23 mouse cellular contexts compared by ENCODE assay signal in genomic region chr10:111214084-111214483, GRCm38 (mm10). TPM values are rescaled to one million over a fixed set of nuclear protein-coding genes. Genes with fewer than 3 reads are reported as not detected.
DNase-seq lines count a peak whose midpoint lies in the region; ATAC-seq and TF ChIP-seq lines count a peak whose summit lies in the region.
"Had no signal": no experiment of that assay in that cellular context is flagged by ENCODE, and none has a peak within 500 bp of the region (broad histone marks: within the 10 kb centered on the region; RNA-seq: fewer than 3 reads in every experiment).

No protein-coding gene starts in this region.

- H3K27ac ChIP-seq in lung, embryonic 14.5 days (ENCODE audit: low read depth), result no peak overlapping the region
- no peak overlapping the region for H3K27ac ChIP-seq in midbrain, embryonic 11.5 days (ENCODE audit: low read depth, low read length)
- H3K27ac ChIP-seq in midbrain, embryonic 15.5 days, result no peak overlapping the region
- no peak overlapping the region for H3K27ac ChIP-seq in cerebellum, adult 2 months (ENCODE audit: insufficient read depth, low read length)
- H3K27ac ChIP-seq: embryonic facial prominence, embryonic 13.5 days; forebrain, embryonic 12.5 days; heart, adult 2 months; heart, embryonic 15.5 days; hindbrain, embryonic 14.5 days had no signal

- ATAC-seq in lung, embryonic 14.5 days (ENCODE audit: insufficient read depth), result no peak
- ATAC-seq in midbrain, embryonic 11.5 days (ENCODE audit: low FRiP score), result no peak
- no peak for ATAC-seq in midbrain, embryonic 15.5 days (replicated peaks)
- ATAC-seq in megakaryocyte, adult 5-6 weeks (ENCODE audit: poor library complexity, severe bottlenecking), result peak; percentile 25; the same call in 1 of the 2 replicates
- ATAC-seq: forebrain, embryonic 16.5 days; Patski had no signal

- H3K4me1 ChIP-seq in lung, embryonic 14.5 days (ENCODE audit: insufficient read depth), result no peaks in the 10 kb centered on the region
- no peaks in the 10 kb centered on the region for H3K4me1 ChIP-seq in midbrain, embryonic 11.5 days (ENCODE audit: control insufficient read depth, insufficient read depth, low read length)
- H3K4me1 ChIP-seq in midbrain, embryonic 15.5 days, result no peaks in the 10 kb centered on the region
- H3K4me1 ChIP-seq in cerebellum, adult 2 months (ENCODE audit: control insufficient read depth, insufficient read depth, low read length), result peaks cover 3% of the 10 kb centered on the region; the same call in 1 of the 2 replicates
- H3K4me1 ChIP-seq: embryonic facial prominence, embryonic 13.5 days; forebrain, embryonic 12.5 days had no signal

- H3K36me3 ChIP-seq in lung, embryonic 14.5 days (ENCODE audit: insufficient read depth), result no peaks in the 10 kb centered on the region
- H3K36me3 ChIP-seq in midbrain, embryonic 11.5 days (ENCODE audit: control insufficient read depth, insufficient read depth, low read length), result no peaks in the 10 kb centered on the region
- H3K36me3 ChIP-seq in midbrain, embryonic 15.5 days (replicated peaks), result no peaks in the 10 kb centered on the region
- H3K36me3 ChIP-seq: embryonic facial prominence, embryonic 13.5 days; forebrain, embryonic 12.5 days; heart, embryonic 15.5 days had no signal

- no peak overlapping the region for H3K9ac ChIP-seq in lung, embryonic 14.5 days
- H3K9ac ChIP-seq in midbrain, embryonic 11.5 days (ENCODE audit: low read length), result no peak overlapping the region
- no peak overlapping the region for H3K9ac ChIP-seq in midbrain, embryonic 15.5 days
- H3K9ac ChIP-seq: embryonic facial prominence, embryonic 13.5 days; forebrain, embryonic 12.5 days; heart, embryonic 15.5 days; hindbrain, embryonic 14.5 days had no signal

- no peaks in the 10 kb centered on the region for H3K27me3 ChIP-seq in lung, embryonic 14.5 days (ENCODE audit: insufficient read depth, low read length)
- no peaks in the 10 kb centered on the region for H3K27me3 ChIP-seq in midbrain, embryonic 11.5 days (ENCODE audit: control insufficient read depth, insufficient read depth, low read length)
- H3K27me3 ChIP-seq in midbrain, embryonic 15.5 days (replicated peaks), result no peaks in the 10 kb centered on the region
- no peaks in the 10 kb centered on the region for H3K27me3 ChIP-seq in cerebellum, adult 2 months (ENCODE audit: control insufficient read depth, insufficient read depth, low read length)
- H3K27me3 ChIP-seq: CH12.LX; embryonic facial prominence, embryonic 13.5 days; forebrain, embryonic 12.5 days; heart, embryonic 15.5 days; Patski had no signal

- no peak for TF ChIP-seq CTCF in lung, embryonic 14.5 days (IDR thresholded peaks at IDR 0.05; ENCODE audit: low read depth)
- TF ChIP-seq CTCF in cerebellum, adult 2 months (IDR thresholded peaks at IDR 0.05; ENCODE audit: borderline replicate concordance, insufficient read depth, low read depth, low read length), result no peak

- no peaks in the 10 kb centered on the region for H3K9me3 ChIP-seq in lung, embryonic 14.5 days (ENCODE audit: low read depth, low read length)
- no peaks in the 10 kb centered on the region for H3K9me3 ChIP-seq in midbrain, embryonic 11.5 days (ENCODE audit: control insufficient read depth, low read length)
- no peaks in the 10 kb centered on the region for H3K9me3 ChIP-seq in midbrain, embryonic 15.5 days
- H3K9me3 ChIP-seq: embryonic facial prominence, embryonic 13.5 days; forebrain, embryonic 12.5 days; heart, embryonic 15.5 days had no signal

- peak; percentile 18 for DNase-seq in lung, embryonic 14.5 days
- DNase-seq in lung, postnatal 10 days, result no peak
- DNase-seq in midbrain, embryonic 11.5 days (ENCODE audit: low spot score, missing footprints), result peak; percentile 54
- DNase-seq in cerebellum, adult 2 months, result no peak
- no peak for DNase-seq in yolk sac, embryonic 10.5 days (ENCODE audit: low spot score)
- DNase-seq: adrenal gland, postnatal 10 days; B cell, adult 2 months; cerebellum, adult 11 months; cerebellum, adult 9-10 months; cerebellum, postnatal 36 days; gastrocnemius, postnatal 14 days; heart, adult 2 months; heart, postnatal 14 days had no signal

- no peak overlapping the region for H3K4me3 ChIP-seq in lung, embryonic 14.5 days (ENCODE audit: low read depth, low read length)
- no peak overlapping the region for H3K4me3 ChIP-seq in midbrain, embryonic 11.5 days (ENCODE audit: low read depth, low read length)
- no peak overlapping the region for H3K4me3 ChIP-seq in midbrain, embryonic 15.5 days
- H3K4me3 ChIP-seq in cerebellum, adult 2 months (replicated peaks; ENCODE audit: insufficient read depth, low read depth, low read length), result no peak overlapping the region
- H3K4me3 ChIP-seq: embryonic facial prominence, embryonic 13.5 days; forebrain, embryonic 12.5 days; heart, adult 2 months; heart, embryonic 15.5 days had no signal

- H3K4me2 ChIP-seq in lung, embryonic 14.5 days, result no peak overlapping the region
- H3K4me2 ChIP-seq in midbrain, embryonic 11.5 days, result no peak overlapping the region
- H3K4me2 ChIP-seq in midbrain, embryonic 15.5 days, result no peak overlapping the region
- H3K4me2 ChIP-seq: embryonic facial prominence, embryonic 13.5 days; forebrain, embryonic 12.5 days; heart, embryonic 11.5 days; heart, embryonic 15.5 days; hindbrain, embryonic 14.5 days had no signal

- TF ChIP-seq POLR2A in cerebellum, adult 2 months (IDR thresholded peaks at IDR 0.05; ENCODE audit: borderline replicate concordance, insufficient read depth, low read length), result no peak

- WGBS in lung, embryonic 14.5 days, result 69% methylated on average over 3 of the region's 3 CpGs
- 94% methylated on average over 3 of the region's 3 CpGs for WGBS in midbrain, embryonic 11.5 days
- WGBS in midbrain, embryonic 15.5 days, result 97% methylated on average over 3 of the region's 3 CpGs
- WGBS in cerebellum, adult 2 months, result 96% methylated on average over 3 of the region's 3 CpGs

RNA-seq across cellular contexts. Expression of gene Osbpl8, which starts 49.5 kb away (rescaled TPM):
- polyA plus RNA-seq in lung, embryonic 14.5 days (2014; fragmentation: Nextera tagmentation; extraction: Ambion mirVana), result 9.6 and 10.8 TPM in 2 replicates
- 11.9 and 15.0 TPM in 2 replicates for polyA plus RNA-seq in midbrain, embryonic 11.5 days (2014; fragmentation: Nextera tagmentation; extraction: Ambion mirVana)
- polyA plus RNA-seq in midbrain, embryonic 15.5 days (2015; fragmentation: Nextera tagmentation; extraction: Ambion mirVana), result 18.0 and 18.1 TPM in 2 replicates
- 65.5 and 68.1 TPM in 2 replicates for total RNA-seq in megakaryocyte, adult 5-6 weeks (2015)
- 95.3 and 105 TPM in 2 replicates for total RNA-seq in megakaryocyte, adult 5-6 weeks (2017)
- polyA plus RNA-seq in cerebellum, adult 2 months (2012; rRNA removed), result 18.4 and 19.4 TPM in 2 replicates

Comparison
In these comparisons a context has a peak if more than half of its experiments do, and no peak if none do; other contexts are left out.
1. DNase-seq: peak in lung, embryonic 14.5 days (single experiment) and midbrain, embryonic 11.5 days (single experiment); none in lung, postnatal 10 days (single experiment), cerebellum, adult 2 months (0 of 2) and yolk sac, embryonic 10.5 days (single experiment).